Mouse (Mus musculus): Measurements from ENCODE around the gene Cbx3. TPM values are rescaled to one million over a fixed set of nuclear protein-coding genes. Genes with fewer than 3 reads are reported as not detected.

The Cbx3 gene
- 677 and 697 TPM in 2 replicates for polyA plus RNA-seq (2014; fragmentation: Nextera tagmentation; extraction: Ambion mirVana)

DNA sequence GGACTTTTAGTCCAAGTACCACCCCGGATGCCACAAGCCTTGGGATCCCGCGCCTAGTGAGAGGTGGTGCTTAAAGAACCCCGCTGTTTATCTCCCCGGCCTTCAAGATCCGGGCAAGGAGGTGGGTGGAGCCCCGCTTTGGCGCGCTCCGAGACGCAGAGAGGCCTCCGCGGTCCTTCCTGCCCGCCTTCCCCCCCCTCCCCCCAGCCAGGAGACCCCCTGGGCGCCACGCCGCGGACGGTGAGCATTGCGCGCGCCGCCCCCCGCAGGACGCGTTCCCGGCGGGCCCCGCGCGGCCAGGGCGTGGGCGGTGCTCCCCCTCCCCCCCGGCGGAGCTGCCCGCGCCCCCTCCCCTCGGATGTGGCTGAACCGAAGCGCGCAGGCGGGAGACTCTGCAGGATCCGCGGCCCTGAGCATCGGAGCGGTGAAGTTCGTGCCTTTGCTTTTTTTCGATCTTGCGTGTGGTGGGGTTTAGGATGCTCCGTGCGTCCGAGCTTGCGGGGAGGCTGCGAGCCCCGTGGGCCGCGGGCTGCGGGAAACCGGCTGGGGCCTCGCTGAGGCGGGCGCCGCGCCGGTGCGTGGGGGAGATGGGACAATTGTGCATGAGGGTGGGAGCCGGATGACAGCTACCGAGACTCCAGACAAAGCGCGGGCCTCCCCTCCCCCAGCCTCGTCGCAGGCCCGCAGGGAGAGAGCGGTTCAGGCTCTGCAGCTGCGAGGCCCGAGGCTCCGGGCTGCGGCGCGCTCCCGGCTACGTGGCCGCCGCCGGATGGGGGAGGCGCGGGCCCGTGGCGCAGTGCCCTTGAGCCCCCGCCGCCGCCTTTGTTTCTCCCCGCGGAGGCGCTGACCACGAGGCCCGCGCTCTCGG is at the start of gene Cbx3:
Cbx3 (plus strand) TSS at position 50 of the 868 bp plus-strand sequence.
- WGBS, result under 1% methylated on average over 83 of the region's 99 CpGs
- DNase-seq (ENCODE audit: low spot score), result peak; percentile 90
- H3K4me2 ChIP-seq (ENCODE audit: low read depth, severe bottlenecking), result peak within 1 kb of the TSS; percentile 73
- no peaks in the 10 kb centered on the region for H3K9me3 ChIP-seq (ENCODE audit: control insufficient read depth, low read length)
- H3K4me1 ChIP-seq (ENCODE audit: control insufficient read depth, insufficient read depth, low read length), result peaks cover 19% of the 10 kb centered on the region
- peak within 1 kb of the TSS; percentile 100 for H3K9ac ChIP-seq (ENCODE audit: low read length)
- H3K27ac ChIP-seq (replicated peaks; ENCODE audit: low read depth, low read length), result peak within 1 kb of the TSS; percentile 100
- no peaks in the 10 kb centered on the region for H3K27me3 ChIP-seq (ENCODE audit: control insufficient read depth, insufficient read depth, low read length)
- ATAC-seq (ENCODE audit: insufficient number of reproducible peaks, low FRiP score, low TSS enrichment, low read depth), result peak; percentile 82
- H3K4me3 ChIP-seq (ENCODE audit: low read depth, low read length), result peak within 1 kb of the TSS; percentile 98
- H3K36me3 ChIP-seq (ENCODE audit: control insufficient read depth, insufficient read depth, low read length), result peaks cover 8% of the 10 kb centered on the region; the same call in 1 of the 2 replicates

DNA sequence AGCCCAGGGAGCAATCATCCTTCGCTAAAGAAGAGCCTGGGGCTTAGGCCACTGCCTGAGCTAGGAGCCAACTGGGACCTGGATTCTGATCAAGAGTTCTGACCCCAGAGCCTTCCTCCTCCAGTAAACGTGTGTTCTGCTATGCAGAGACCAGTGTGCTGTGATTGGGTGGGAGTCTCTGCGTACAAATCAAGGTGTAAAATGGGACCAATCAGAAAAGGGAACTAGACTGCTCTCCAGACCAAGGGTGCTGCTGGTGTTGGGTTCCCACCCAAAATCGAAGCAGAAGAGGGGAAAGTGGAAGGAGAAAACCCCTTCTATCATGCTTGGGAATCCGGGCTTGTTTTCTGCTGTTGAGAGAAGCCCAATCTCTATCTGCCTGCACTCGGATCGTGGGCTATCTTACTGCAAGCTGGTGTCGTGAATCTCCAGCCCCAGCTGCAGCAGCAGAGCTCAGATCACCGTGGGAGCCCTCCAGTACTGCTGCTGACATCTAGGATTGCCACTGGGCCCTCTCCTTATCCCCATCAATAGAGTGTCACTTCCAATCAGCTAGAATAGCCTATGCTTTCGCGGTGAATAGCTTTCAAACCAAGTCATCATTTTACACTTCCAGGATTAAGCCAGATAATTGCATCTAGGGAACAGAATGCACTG is 46.6 kb upstream of the Cbx3 start:
- Histone ChIP-seq H3K4me3 (ENCODE audit: low read depth, low read length) (no peak overlapping the region), H3K36me3 (ENCODE audit: control insufficient read depth, insufficient read depth, low read length) (no peaks in the 10 kb centered on the region), H3K9me3 (ENCODE audit: control insufficient read depth, low read length) (no peaks in the 10 kb centered on the region), H3K4me1 (ENCODE audit: control insufficient read depth, insufficient read depth, low read length) (no peaks in the 10 kb centered on the region), H3K4me2 (ENCODE audit: low read depth, severe bottlenecking) (no peak overlapping the region), H3K27me3 (ENCODE audit: control insufficient read depth, insufficient read depth, low read length) (no peaks in the 10 kb centered on the region), H3K27ac (replicated peaks; ENCODE audit: low read depth, low read length) (no peak overlapping the region), H3K9ac (ENCODE audit: low read length) (no peak overlapping the region)
- 51% methylated on average over 11 of the region's 11 CpGs for WGBS
- ATAC-seq (ENCODE audit: insufficient number of reproducible peaks, low FRiP score, low TSS enrichment, low read depth) (no peak), DNase-seq (ENCODE audit: low spot score) (no peak)

DNA sequence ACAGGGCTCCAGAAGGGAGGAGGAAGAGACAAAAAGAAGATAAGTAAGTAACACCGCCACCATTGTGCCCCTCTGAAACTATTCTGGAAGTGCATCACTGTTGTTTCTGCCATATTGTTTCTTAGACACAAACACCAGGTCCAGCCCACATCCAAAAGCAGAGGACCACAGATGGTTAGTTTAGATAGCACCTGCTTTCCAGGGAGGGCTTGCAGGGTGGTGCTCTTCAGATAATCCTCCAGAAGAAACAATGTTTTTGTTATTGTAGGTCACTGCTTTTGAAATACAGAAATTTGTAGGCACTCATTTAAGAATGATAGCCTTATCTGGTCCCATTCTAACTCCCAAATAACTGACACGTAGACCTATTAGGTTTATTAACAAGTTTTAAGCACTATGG is 45.6 kb upstream of the Cbx3 start:
- Histone ChIP-seq H3K9me3 (ENCODE audit: control insufficient read depth, low read length) (no peaks in the 10 kb centered on the region), H3K9ac (ENCODE audit: low read length) (no peak overlapping the region), H3K27ac (replicated peaks; ENCODE audit: low read depth, low read length) (no peak overlapping the region), H3K36me3 (ENCODE audit: control insufficient read depth, insufficient read depth, low read length) (no peaks in the 10 kb centered on the region), H3K27me3 (ENCODE audit: control insufficient read depth, insufficient read depth, low read length) (no peaks in the 10 kb centered on the region), H3K4me1 (ENCODE audit: control insufficient read depth, insufficient read depth, low read length) (no peaks in the 10 kb centered on the region), H3K4me2 (ENCODE audit: low read depth, severe bottlenecking) (no peak overlapping the region), H3K4me3 (ENCODE audit: low read depth, low read length) (no peak overlapping the region)
- WGBS, result 91% methylated on average over 2 of the region's 2 CpGs
- ATAC-seq (ENCODE audit: insufficient number of reproducible peaks, low FRiP score, low TSS enrichment, low read depth), result no peak
- no peak for DNase-seq (ENCODE audit: low spot score)

DNA sequence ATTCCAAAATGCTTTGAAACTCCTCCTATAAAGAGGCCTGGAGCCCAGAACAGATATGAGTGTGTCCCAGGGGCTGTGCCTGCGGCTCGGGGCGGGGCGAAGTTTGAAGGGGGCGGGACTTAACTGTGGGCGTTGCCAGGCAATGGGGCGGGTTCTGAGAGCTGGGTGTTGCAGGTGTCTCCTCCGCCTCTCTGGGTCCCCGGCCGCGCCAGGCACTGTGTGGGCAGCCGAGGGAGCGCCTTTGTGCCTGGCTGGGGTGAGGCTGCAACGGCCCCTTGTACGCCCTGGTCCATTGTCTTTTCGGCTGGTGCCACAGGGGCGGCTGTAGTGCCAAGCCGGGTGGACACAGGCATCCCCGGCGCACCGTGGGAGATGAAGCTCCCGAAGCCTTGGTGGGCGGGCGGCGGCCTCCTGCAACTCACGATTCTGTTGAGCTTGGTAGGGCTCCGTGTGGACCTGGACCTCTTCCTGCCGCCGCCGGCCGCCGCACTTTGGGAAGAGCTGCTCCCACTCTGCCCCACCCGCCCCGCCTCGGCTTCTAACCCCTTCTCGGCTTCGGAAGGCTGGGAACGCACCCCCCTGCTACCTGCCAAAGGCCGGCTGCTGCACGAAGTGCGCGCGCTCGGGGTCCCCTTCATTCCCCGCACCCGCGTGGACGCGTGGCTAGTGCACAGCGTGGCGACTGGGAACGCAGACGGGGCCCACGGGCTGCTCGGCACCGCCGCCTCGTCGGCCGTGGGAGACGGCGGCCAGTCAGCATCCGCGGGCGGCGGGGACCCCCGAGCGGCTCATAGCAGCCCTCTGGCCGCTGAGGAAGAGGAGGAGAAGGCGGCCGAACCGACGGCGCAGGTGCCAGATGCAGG is 37.4 kb upstream of the Cbx3 start, which contains the start of gene Nfe2l3:
Nfe2l3 (plus strand) TSS at position 136 of the 863 bp plus-strand sequence.
- Histone ChIP-seq H3K27me3 (ENCODE audit: control insufficient read depth, insufficient read depth, low read length) (peaks cover 31% of the 10 kb centered on the region), H3K9ac (ENCODE audit: low read length) (peak within 1 kb of the TSS; percentile 17), H3K4me1 (ENCODE audit: control insufficient read depth, insufficient read depth, low read length) (0 out of 2 replicates have a peak, but pooled peaks cover 4% of the 10 kb centered on the region), H3K27ac (replicated peaks; ENCODE audit: low read depth, low read length) (no peak within 1 kb of the TSS), H3K4me2 (ENCODE audit: low read depth, severe bottlenecking) (peak within 1 kb of the TSS; percentile 64), H3K9me3 (ENCODE audit: control insufficient read depth, low read length) (no peaks in the 10 kb centered on the region), H3K36me3 (ENCODE audit: control insufficient read depth, insufficient read depth, low read length) (no peaks in the 10 kb centered on the region), H3K4me3 (ENCODE audit: low read depth, low read length) (peak within 1 kb of the TSS; percentile 40)
- DNase-seq (ENCODE audit: low spot score), result peak; percentile 80
- WGBS, result 2% methylated on average over 74 of the region's 74 CpGs
- ATAC-seq (ENCODE audit: insufficient number of reproducible peaks, low FRiP score, low TSS enrichment, low read depth), result peak; percentile 64; the same call in 1 of the 2 replicates

DNA sequence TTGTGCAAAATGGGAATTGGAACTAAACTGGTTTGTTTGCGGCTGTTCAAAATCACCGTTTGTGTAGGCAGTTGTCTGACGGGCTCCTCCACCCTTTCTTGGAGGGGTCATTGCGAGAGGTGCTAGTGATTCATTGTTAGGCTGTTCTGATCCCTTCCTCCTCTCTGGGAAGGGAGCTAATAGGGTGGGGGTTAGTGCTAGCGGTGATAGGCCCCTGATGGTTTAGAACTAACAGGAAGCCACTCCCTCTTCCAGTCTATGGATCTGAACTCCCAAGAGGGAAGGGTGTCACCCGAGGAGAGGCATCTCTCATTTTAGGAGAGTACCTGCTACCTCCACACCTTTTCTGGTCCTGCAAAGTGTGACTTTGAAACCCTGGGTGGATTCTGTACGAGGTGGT is 35.9 kb upstream of the Cbx3 start:
- Histone ChIP-seq H3K36me3 (ENCODE audit: control insufficient read depth, insufficient read depth, low read length) (no peaks in the 10 kb centered on the region), H3K27me3 (ENCODE audit: control insufficient read depth, insufficient read depth, low read length) (peaks cover 31% of the 10 kb centered on the region), H3K4me3 (ENCODE audit: low read depth, low read length) (no peak overlapping the region), H3K9me3 (ENCODE audit: control insufficient read depth, low read length) (no peaks in the 10 kb centered on the region), H3K27ac (replicated peaks; ENCODE audit: low read depth, low read length) (no peak overlapping the region), H3K9ac (ENCODE audit: low read length) (no peak overlapping the region), H3K4me2 (ENCODE audit: low read depth, severe bottlenecking) (no peak overlapping the region), H3K4me1 (ENCODE audit: control insufficient read depth, insufficient read depth, low read length) (0 out of 2 replicates have a peak, but pooled peaks cover 4% of the 10 kb centered on the region)
- ATAC-seq (ENCODE audit: insufficient number of reproducible peaks, low FRiP score, low TSS enrichment, low read depth), result no peak
- DNase-seq (ENCODE audit: low spot score), result no peak
- WGBS, result 28% methylated on average over 7 of the region's 7 CpGs

DNA sequence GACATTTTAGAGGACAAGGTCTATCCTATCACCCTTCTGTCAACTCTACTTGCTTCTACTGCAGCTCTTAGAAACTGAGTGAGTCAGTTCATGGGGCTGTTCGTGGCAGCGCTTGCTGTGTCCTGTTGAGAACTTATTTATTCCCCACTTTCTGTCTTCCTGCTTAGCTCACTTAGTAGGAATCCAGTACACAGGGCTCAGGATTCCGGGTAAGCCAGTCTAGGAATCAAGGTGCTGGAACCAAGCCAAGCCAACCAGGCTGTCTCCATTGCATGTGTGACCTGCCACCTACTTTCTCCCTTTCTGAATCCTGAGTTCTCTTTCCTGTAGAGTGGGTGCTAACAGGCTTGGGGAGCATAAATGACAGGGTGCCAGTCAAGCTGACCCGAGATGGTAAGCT is 32.5 kb upstream of the Cbx3 start:
- Histone ChIP-seq H3K4me1 (ENCODE audit: control insufficient read depth, insufficient read depth, low read length) (0 out of 2 replicates have a peak, but pooled peaks cover 4% of the 10 kb centered on the region), H3K9ac (ENCODE audit: low read length) (no peak overlapping the region), H3K4me2 (ENCODE audit: low read depth, severe bottlenecking) (no peak overlapping the region), H3K27me3 (ENCODE audit: control insufficient read depth, insufficient read depth, low read length) (peaks cover 24% of the 10 kb centered on the region), H3K36me3 (ENCODE audit: control insufficient read depth, insufficient read depth, low read length) (no peaks in the 10 kb centered on the region), H3K27ac (replicated peaks; ENCODE audit: low read depth, low read length) (no peak overlapping the region), H3K4me3 (ENCODE audit: low read depth, low read length) (no peak overlapping the region), H3K9me3 (ENCODE audit: control insufficient read depth, low read length) (no peaks in the 10 kb centered on the region)
- ATAC-seq (ENCODE audit: insufficient number of reproducible peaks, low FRiP score, low TSS enrichment, low read depth) (no peak), DNase-seq (ENCODE audit: low spot score) (no peak)
- 83% methylated on average over 4 of the region's 4 CpGs for WGBS

DNA sequence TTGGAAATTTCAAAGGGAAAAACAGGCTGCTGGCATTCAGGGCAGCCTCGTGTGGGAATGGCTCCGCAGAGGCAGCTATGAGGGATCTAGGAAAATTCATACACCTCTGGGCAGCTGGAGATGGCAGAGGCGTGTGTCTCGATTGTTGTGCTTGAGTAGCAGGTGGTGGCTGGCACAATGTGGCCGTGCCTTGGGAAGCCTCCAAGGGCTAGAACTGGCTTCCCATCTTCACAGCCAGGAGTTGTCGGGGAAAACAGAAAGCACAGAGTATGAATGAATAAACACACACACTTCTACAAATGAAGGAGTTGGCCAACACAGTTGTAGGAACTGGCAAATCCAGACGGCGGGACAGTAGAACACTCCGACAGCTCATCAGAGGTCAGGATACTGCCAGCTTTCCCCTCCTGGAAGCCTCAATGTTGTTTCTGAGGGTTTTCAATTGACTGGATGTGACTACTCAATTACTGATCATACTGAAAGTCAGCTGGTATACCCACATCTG is 31.3 kb upstream of the Cbx3 start:
- DNase-seq (ENCODE audit: low spot score), result no peak
- Histone ChIP-seq H3K4me1 (ENCODE audit: control insufficient read depth, insufficient read depth, low read length) (no peaks in the 10 kb centered on the region), H3K9ac (ENCODE audit: low read length) (no peak overlapping the region), H3K36me3 (ENCODE audit: control insufficient read depth, insufficient read depth, low read length) (no peaks in the 10 kb centered on the region), H3K4me3 (ENCODE audit: low read depth, low read length) (no peak overlapping the region), H3K27me3 (ENCODE audit: control insufficient read depth, insufficient read depth, low read length) (peaks cover 11% of the 10 kb centered on the region), H3K4me2 (ENCODE audit: low read depth, severe bottlenecking) (no peak overlapping the region), H3K9me3 (ENCODE audit: control insufficient read depth, low read length) (no peaks in the 10 kb centered on the region), H3K27ac (replicated peaks; ENCODE audit: low read depth, low read length) (no peak overlapping the region)
- WGBS, result 94% methylated on average over 9 of the region's 9 CpGs
- ATAC-seq (ENCODE audit: insufficient number of reproducible peaks, low FRiP score, low TSS enrichment, low read depth), result no peak
